Mouse (Mus musculus) myocyte (in vitro differentiated cells): ENCODE measurements around the gene Zfp870.

Experiments used
- CEBPB ChIP-seq: IDR thresholded peaks from 2 replicates; pipeline ENCODE4 v1.6.1; 2011; ENCODE audit warnings: mild to moderate bottlenecking, moderate library complexity; ENCODE audit not compliant: poor library complexity, insufficient read depth, severe bottlenecking
- E2F4 ChIP-seq: IDR thresholded peaks from one replicate; pipeline ENCODE4 v1.6.1; 2011; ENCODE audit warnings: mild to moderate bottlenecking, control low read depth, moderate library complexity; ENCODE audit not compliant: insufficient read depth
- MAX ChIP-seq: IDR thresholded peaks from one replicate; pipeline ENCODE4 v1.6.1; 2011; ENCODE audit warnings: low read depth, mild to moderate bottlenecking, control low read depth
- MYOD1 ChIP-seq, 3 experiments: IDR thresholded peaks; one replicate each; pipeline ENCODE4 v1.6.1; 2011; ENCODE audit warnings: control low read depth in 2 of 3, low read depth in 2 of 3, mild to moderate bottlenecking in 2 of 3, moderate library complexity in 1 of 3; ENCODE audit not compliant: insufficient read length in 2 of 3, control insufficient read depth in 1 of 3
- MYOG ChIP-seq, 3 experiments: IDR thresholded peaks; one replicate each; pipeline ENCODE4 v1.6.1; 2011; ENCODE audit warnings: control low read depth in 2 of 3, low read depth in 2 of 3, mild to moderate bottlenecking in 2 of 3; ENCODE audit not compliant: insufficient read length in 2 of 3, control insufficient read depth in 1 of 3, insufficient read depth in 1 of 3
- POLR2A ChIP-seq: IDR thresholded peaks from one replicate; pipeline ENCODE4 v1.6.1; 2011; ENCODE audit warnings: low read depth, mild to moderate bottlenecking, control low read depth, moderate library complexity; ENCODE audit not compliant: insufficient read length
- REST ChIP-seq: IDR thresholded peaks from one replicate; pipeline ENCODE4 v1.6.1; 2011; ENCODE audit warnings: mild to moderate bottlenecking, control low read depth, moderate library complexity; ENCODE audit not compliant: insufficient read depth, insufficient read length
- TCF12 ChIP-seq: IDR thresholded peaks from one replicate; pipeline ENCODE4 v1.6.1; 2011; ENCODE audit warnings: mild to moderate bottlenecking, control low read depth; ENCODE audit not compliant: poor library complexity, insufficient read depth, severe bottlenecking
- USF1 ChIP-seq: IDR thresholded peaks from one replicate; pipeline ENCODE4 v1.6.1; 2011; ENCODE audit warnings: low read depth, mild to moderate bottlenecking, control low read depth, moderate library complexity

DNA sequence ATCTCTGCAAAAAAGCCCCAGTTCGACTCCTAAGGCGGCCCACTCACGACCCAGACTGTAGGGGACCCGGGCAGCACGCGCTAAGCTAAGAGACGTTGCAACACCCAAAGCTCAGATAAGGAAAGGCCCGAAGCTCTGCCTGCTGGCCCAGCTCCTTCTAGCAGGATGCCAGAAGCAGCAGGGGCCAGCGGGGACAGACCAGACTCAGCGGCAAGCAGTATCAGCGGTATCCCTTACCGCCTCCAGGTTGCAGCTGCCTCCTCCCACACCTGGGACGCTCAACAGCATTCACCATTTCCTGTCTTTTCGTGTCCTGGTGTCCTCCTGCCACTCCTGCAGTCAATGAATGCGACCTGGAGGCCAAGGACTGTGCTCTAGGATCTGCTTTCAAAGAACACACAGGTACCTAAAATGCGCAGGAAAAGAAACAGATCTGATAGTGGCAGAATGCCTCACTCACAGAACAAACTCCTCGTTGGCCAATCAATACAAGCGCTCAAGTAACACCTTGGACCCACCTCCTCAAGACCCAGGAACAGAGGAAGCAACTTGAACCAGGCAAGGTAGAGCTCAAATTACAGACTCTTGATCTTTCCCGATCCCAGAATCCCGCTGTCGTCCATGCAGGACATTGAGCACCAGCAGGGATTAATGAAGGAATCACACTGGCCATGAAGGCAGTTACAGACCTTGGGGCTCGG lies 13.8 kb downstream of the Zfp870 start:
- TF ChIP-seq MYOG (IDR thresholded peaks at IDR 0.05; ENCODE audit: control insufficient read depth in 1 of 3, insufficient read depth in 1 of 3, insufficient read length in 2 of 3, low read depth in 2 of 3), result no peak
- no peak for TF ChIP-seq POLR2A
- TF ChIP-seq REST, result no peak
- TF ChIP-seq USF1, result no peak
- no peak for TF ChIP-seq CEBPB
- no peak for TF ChIP-seq MAX
- TF ChIP-seq E2F4, result no peak
- no peak for TF ChIP-seq MYOD1 (IDR thresholded peaks at IDR 0.05; ENCODE audit: control insufficient read depth in 1 of 3, insufficient read length in 2 of 3, low read depth in 2 of 3)
- TF ChIP-seq TCF12, result no peak
